Mouse (Mus musculus) brain, embryonic 14.5 days (tissue): ENCODE results near the gene Pja2. TPM values are rescaled to one million over a fixed set of nuclear protein-coding genes. Genes with fewer than 3 reads are reported as not detected.
"Not testable (repeated sequence)": the region's sequence is repeated elsewhere in the genome, so short reads cannot be mapped to it uniquely, and the experiment has no call there.

Experiments used
- DNase-seq: peaks from one replicate; pipeline ENCODE4 v3.0.0-alpha.2; 2011; ENCODE audit warnings: low read depth
- CTCF ChIP-seq: fragments of 200-500 bp; IDR thresholded peaks from 2 replicates; pipeline ENCODE4 v1.5.1; 2012; ENCODE audit warnings: inconsistent platforms, mild to moderate bottlenecking, moderate library complexity, borderline replicate concordance; ENCODE audit not compliant: insufficient read depth, insufficient read length; ENCODE audit errors: extremely low read depth
- POLR2A ChIP-seq: fragments of 200-500 bp; IDR thresholded peaks from 2 replicates; pipeline ENCODE4 v1.6.1; 2012; ENCODE audit warnings: mild to moderate bottlenecking, inconsistent platforms, borderline replicate concordance; ENCODE audit not compliant: poor library complexity, insufficient read depth, insufficient read length, severe bottlenecking; ENCODE audit errors: extremely low read depth
- polyA plus RNA-seq: library from polyadenylated mRNA; depleted of rRNA; stranded (reverse); fragments of >200 nt; gene quantifications from 2 replicates; pipeline ENCODE4 v1.2.3, GENCODE M21; 2012

The Pja2 gene
- polyA plus RNA-seq, 1 experiment, result 103 TPM

GRCm38 (mm10) chr17:64275188-64275587 lies 56.5 kb downstream of the Pja2 start:
- TF ChIP-seq CTCF (no peak), POLR2A (no peak)
- DNase-seq, result no peak

- no peak for DNase-seq
- TF ChIP-seq CTCF, result no peak
These were observed 57.2 kb downstream of the Pja2 start for GRCm38 (mm10) chr17:64274341-64275105.

- TF ChIP-seq POLR2A, result no peak
- no peak for DNase-seq
These were observed 71.1 kb downstream of the Pja2 start for GRCm38 (mm10) chr17:64260571-64260970.

GRCm38 (mm10) chr17:64248246-64248645 lies 83.5 kb downstream of the Pja2 start:
- TF ChIP-seq CTCF, result no peak
- TF ChIP-seq POLR2A, result no peak
- DNase-seq, result peak; percentile 18

- DNase-seq, result no peak
- no peak for TF ChIP-seq POLR2A
- no peak for TF ChIP-seq CTCF
These were observed 88.8 kb downstream of the Pja2 start for GRCm38 (mm10) chr17:64242898-64243297.

GRCm38 (mm10) chr17:64242310-64242859 lies 89.3 kb downstream of the Pja2 start:
- DNase-seq, result no peak
- TF ChIP-seq POLR2A, result no peak
- no peak for TF ChIP-seq CTCF

- peak; percentile 56 for DNase-seq
- TF ChIP-seq CTCF, result no peak
These were observed 90.0 kb downstream of the Pja2 start for GRCm38 (mm10) chr17:64241544-64242292.

- TF ChIP-seq POLR2A, result no peak
- no peak for TF ChIP-seq CTCF
- DNase-seq, result no peak
These were observed 99.6 kb downstream of the Pja2 start for GRCm38 (mm10) chr17:64232134-64232533.

GRCm38 (mm10) chr17:64231637-64232036 lies 100.1 kb downstream of the Pja2 start:
- DNase-seq, result not testable (repeated sequence)

GRCm38 (mm10) chr17:64231172-64231571 lies 100.5 kb downstream of the Pja2 start:
- TF ChIP-seq CTCF (peak; percentile 42; the same call in 1 of the 2 replicates), POLR2A (no peak)
- no peak for DNase-seq
